Mouse (Mus musculus): Measurements from ENCODE around the gene Ampd1. TPM values are rescaled to one million over a fixed set of nuclear protein-coding genes. Genes with fewer than 3 reads are reported as not detected.

Ampd1 gene
- polyA plus RNA-seq, 1 experiment from 2014 or later, result 0.34 TPM

DNA sequence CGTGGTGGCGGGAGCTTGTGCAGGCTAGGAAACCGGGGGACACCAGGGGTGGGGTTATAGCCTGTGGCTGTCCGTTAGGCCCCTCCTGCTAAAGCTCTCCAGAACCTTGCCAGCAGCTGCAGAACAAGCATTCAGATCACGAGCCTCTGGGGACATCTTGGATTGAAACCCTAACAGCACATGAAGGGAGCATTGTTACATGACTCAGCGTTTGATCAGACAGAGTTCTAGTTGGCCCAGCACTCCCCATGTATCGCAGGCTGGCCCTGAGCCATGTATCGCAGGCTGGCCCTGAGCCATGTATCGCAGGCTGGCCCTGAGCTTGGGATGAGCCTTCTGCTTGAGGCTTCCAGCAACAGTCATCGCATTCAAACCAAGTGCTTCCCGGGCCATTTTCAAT lies 67.5 kb downstream of the Ampd1 start:
- H3K27ac ChIP-seq, result no peak overlapping the region
- 0 out of 2 replicates have a peak, but pooled peaks cover 2% of the 10 kb centered on the region for H3K36me3 ChIP-seq
- no peak overlapping the region for H3K4me3 ChIP-seq (replicated peaks)
- no peaks in the 10 kb centered on the region for H3K9me3 ChIP-seq
- H3K27me3 ChIP-seq (replicated peaks), result no peaks in the 10 kb centered on the region
- WGBS, result 88% methylated on average over 11 of the region's 11 CpGs
- H3K9ac ChIP-seq, result no peak overlapping the region
- ATAC-seq, result no peak
- no peak overlapping the region for H3K4me2 ChIP-seq (replicated peaks)
- 0 out of 2 replicates have a peak, but pooled peaks cover 3% of the 10 kb centered on the region for H3K4me1 ChIP-seq (replicated peaks)

- Histone ChIP-seq H3K27ac (no peak overlapping the region), H3K4me1 (replicated peaks) (0 out of 2 replicates have a peak, but pooled peaks cover 3% of the 10 kb centered on the region), H3K9me3 (no peaks in the 10 kb centered on the region), H3K4me2 (replicated peaks) (no peak overlapping the region), H3K27me3 (replicated peaks) (no peaks in the 10 kb centered on the region), H3K4me3 (replicated peaks) (no peak overlapping the region), H3K36me3 (0 out of 2 replicates have a peak, but pooled peaks cover 2% of the 10 kb centered on the region), H3K9ac (no peak overlapping the region)
- no peak for ATAC-seq
- WGBS, result 82% methylated on average over 10 of the region's 10 CpGs
Observed at GRCm38 (mm10) chr3:103142366-103142765, 68.6 kb downstream of the Ampd1 start.

DNA sequence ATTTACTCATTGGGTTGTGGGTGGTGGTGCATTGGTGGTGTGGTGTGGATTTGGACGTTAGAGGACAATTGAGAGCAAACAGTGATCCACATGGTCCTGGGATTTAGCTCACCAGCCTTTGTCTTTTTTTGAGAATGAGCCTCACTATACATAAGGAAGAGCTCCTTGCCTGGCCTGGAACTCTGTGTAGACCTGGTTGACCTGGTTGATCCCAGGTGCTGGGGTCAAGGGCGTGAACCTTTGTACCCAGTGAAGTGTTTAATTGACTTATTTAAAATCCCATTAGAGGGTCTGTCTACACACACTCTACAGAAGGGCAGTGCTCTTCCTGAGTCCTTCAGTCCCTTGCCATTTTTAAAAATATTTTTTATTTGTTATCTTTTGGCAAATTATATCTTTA lies 71.5 kb downstream of the Ampd1 start:
- no peaks in the 10 kb centered on the region for H3K9me3 ChIP-seq
- H3K27me3 ChIP-seq (replicated peaks), result no peaks in the 10 kb centered on the region
- 0 out of 2 replicates have a peak, but pooled peaks cover 2% of the 10 kb centered on the region for H3K36me3 ChIP-seq
- H3K4me1 ChIP-seq (replicated peaks), result no peaks in the 10 kb centered on the region
- 75% methylated on average over 2 of the region's 2 CpGs for WGBS
- no peak overlapping the region for H3K9ac ChIP-seq
- H3K4me2 ChIP-seq (replicated peaks), result no peak overlapping the region
- H3K27ac ChIP-seq, result no peak overlapping the region
- no peak for ATAC-seq
- H3K4me3 ChIP-seq (replicated peaks), result no peak overlapping the region

GRCm38 (mm10) chr3:103145791-103146190 lies 72.0 kb downstream of the Ampd1 start:
- no peaks in the 10 kb centered on the region for H3K9me3 ChIP-seq
- no peak for ATAC-seq
- no peak overlapping the region for H3K4me3 ChIP-seq (replicated peaks)
- 82% methylated on average over 4 of the region's 4 CpGs for WGBS
- 0 out of 2 replicates have a peak, but pooled peaks cover 2% of the 10 kb centered on the region for H3K36me3 ChIP-seq
- H3K4me2 ChIP-seq (replicated peaks), result no peak overlapping the region
- no peaks in the 10 kb centered on the region for H3K4me1 ChIP-seq (replicated peaks)
- no peaks in the 10 kb centered on the region for H3K27me3 ChIP-seq (replicated peaks)
- no peak overlapping the region for H3K9ac ChIP-seq
- H3K27ac ChIP-seq, result no peak overlapping the region

GRCm38 (mm10) chr3:103146330-103147166 lies 72.7 kb downstream of the Ampd1 start:
- no peak overlapping the region for H3K4me3 ChIP-seq (replicated peaks)
- H3K27ac ChIP-seq, result no peak overlapping the region
- no peaks in the 10 kb centered on the region for H3K36me3 ChIP-seq
- no peaks in the 10 kb centered on the region for H3K9me3 ChIP-seq
- 60% methylated on average over 23 of the region's 23 CpGs for WGBS
- H3K4me1 ChIP-seq (replicated peaks), result no peaks in the 10 kb centered on the region
- H3K4me2 ChIP-seq (replicated peaks), result no peak overlapping the region
- no peak for ATAC-seq
- no peak overlapping the region for H3K9ac ChIP-seq
- no peaks in the 10 kb centered on the region for H3K27me3 ChIP-seq (replicated peaks)

DNA sequence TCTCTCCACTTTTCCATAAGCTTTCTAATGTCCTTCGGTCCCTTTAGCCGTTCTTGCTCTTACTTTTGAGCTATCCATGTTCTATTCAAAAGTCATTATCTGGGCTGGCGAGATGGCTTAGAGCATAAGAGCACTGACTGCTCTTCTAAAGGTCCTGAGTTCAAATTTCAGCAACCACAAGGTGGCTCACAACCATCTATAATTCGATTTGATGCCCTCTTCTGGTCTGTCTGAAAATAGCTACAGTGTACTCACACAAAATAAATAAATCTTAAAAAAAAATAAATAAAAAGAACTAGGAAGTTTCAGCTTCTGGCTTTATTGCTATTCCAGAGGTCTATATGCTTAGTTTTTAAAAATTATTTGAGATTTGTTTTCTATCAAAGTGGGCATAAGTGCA lies 74.0 kb downstream of the Ampd1 start:
- no peaks in the 10 kb centered on the region for H3K9me3 ChIP-seq
- no peak overlapping the region for H3K9ac ChIP-seq
- no peak for ATAC-seq
- no peak overlapping the region for H3K27ac ChIP-seq
- H3K4me1 ChIP-seq (replicated peaks), result no peaks in the 10 kb centered on the region
- H3K4me3 ChIP-seq (replicated peaks), result no peak overlapping the region
- 84% methylated on average over 4 of the region's 4 CpGs for WGBS
- no peak overlapping the region for H3K4me2 ChIP-seq (replicated peaks)
- H3K36me3 ChIP-seq, result no peaks in the 10 kb centered on the region
- no peaks in the 10 kb centered on the region for H3K27me3 ChIP-seq (replicated peaks)

DNA sequence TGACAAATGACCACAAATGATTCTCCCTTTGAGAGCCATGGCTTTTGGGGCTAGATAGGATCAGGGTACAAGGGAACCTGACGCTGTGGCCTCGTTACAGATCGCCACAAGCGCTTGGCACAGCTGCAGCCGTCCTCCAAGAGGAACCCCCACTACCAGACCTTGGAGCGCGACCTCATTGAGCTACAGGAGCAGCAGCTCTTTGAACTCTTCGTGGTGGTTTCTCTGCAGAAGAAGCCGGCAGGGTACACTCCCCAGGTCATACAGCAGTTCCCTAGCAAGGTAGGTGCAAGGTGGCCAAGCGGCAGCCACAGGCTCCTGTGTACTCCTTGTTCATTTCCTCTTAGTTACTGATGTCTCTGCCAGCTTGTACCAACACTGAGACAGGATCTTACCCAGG lies 75.1 kb downstream of the Ampd1 start:
- Histone ChIP-seq H3K27me3 (replicated peaks) (no peaks in the 10 kb centered on the region), H3K4me2 (replicated peaks) (no peak overlapping the region), H3K4me1 (replicated peaks) (no peaks in the 10 kb centered on the region), H3K9ac (no peak overlapping the region), H3K9me3 (no peaks in the 10 kb centered on the region), H3K4me3 (replicated peaks) (no peak overlapping the region), H3K36me3 (peaks cover 3% of the 10 kb centered on the region; the same call in 1 of the 2 replicates), H3K27ac (no peak overlapping the region)
- 81% methylated on average over 10 of the region's 10 CpGs for WGBS
- no peak for ATAC-seq

Other genes starting within 250 kb of the Ampd1 start
- not detected in 2 replicates for gene Sycp1, start 137.9 kb upstream of the Ampd1 start, polyA plus RNA-seq (2015; fragmentation: Nextera tagmentation; extraction: Ambion mirVana)
- 0.06 and 0.15 TPM in 2 replicates for gene Nr1h5, start 109.9 kb upstream of the Ampd1 start, polyA plus RNA-seq (2015; fragmentation: Nextera tagmentation; extraction: Ambion mirVana)
- 46.6 and 51.9 TPM in 2 replicates for gene Sike1, start 78.3 kb upstream of the Ampd1 start, polyA plus RNA-seq (2015; fragmentation: Nextera tagmentation; extraction: Ambion mirVana)
- gene Csde1, start 53.6 kb upstream of the Ampd1 start, polyA plus RNA-seq (2015; fragmentation: Nextera tagmentation; extraction: Ambion mirVana), result 268 and 301 TPM in 2 replicates
- 83.8 and 85.4 TPM in 2 replicates for gene Nras, start 15.7 kb upstream of the Ampd1 start, polyA plus RNA-seq (2015; fragmentation: Nextera tagmentation; extraction: Ambion mirVana)
- gene Dennd2c, start 28.6 kb downstream of the Ampd1 start, polyA plus RNA-seq (2015; fragmentation: Nextera tagmentation; extraction: Ambion mirVana), result 3.0 and 3.1 TPM in 2 replicates
- 179 and 189 TPM in 2 replicates for gene Bcas2, start 97.6 kb downstream of the Ampd1 start, polyA plus RNA-seq (2015; fragmentation: Nextera tagmentation; extraction: Ambion mirVana)
- 17.1 and 18.1 TPM in 2 replicates for gene Trim33, start 205.3 kb downstream of the Ampd1 start, polyA plus RNA-seq (2015; fragmentation: Nextera tagmentation; extraction: Ambion mirVana)